Mouse (Mus musculus) left cerebral cortex, adult 2 months (tissue): ENCODE results near the gene Lhx5. TPM values are rescaled to one million over a fixed set of nuclear protein-coding genes. Genes with fewer than 3 reads are reported as not detected.

Experiments
- DNase-seq, 2 experiments: peaks; one replicate each; pipeline ENCODE4 v3.0.0; 2021 to 2022; ENCODE audit warnings: low spot score in 2 of 2, mixed read lengths in 1 of 2; ENCODE audit errors: extremely low spot score in 1 of 2
- H3K27ac ChIP-seq: fragments of 200-600 bp; 2 replicates; pipeline ENCODE4 v1.8.1; 2022
- H3K4me3 ChIP-seq: fragments of 200-600 bp; 2 replicates; pipeline ENCODE4 v1.8.1; 2022
- CTCF ChIP-seq: fragments of 200-600 bp; IDR thresholded peaks from 2 replicates; pipeline ENCODE4 v1.8.1; 2022; ENCODE audit warnings: antibody characterized with exemption, mild to moderate bottlenecking, moderate library complexity
- intact Hi-C: fragments of 180-260 bp; cut with DNase I; formaldehyde crosslinking; loops from one replicate; pipeline ENCODE4 v1.15.1; 2025
- long read RNA-seq, 2 experiments: library from polyadenylated mRNA; stranded (forward); transcript quantifications; one replicate each; pipeline ENCODE4 v2.0.0; 2021; ENCODE audit warnings: borderline mapping rate in 2 of 2
- total RNA-seq, 2 experiments: library from RNA; stranded (reverse); gene quantifications; 2 replicates each; pipeline ENCODE4 v1.2.3; 2021

The Lhx5 gene
- total RNA-seq, result not detected
- long read RNA-seq, experiment 1, partial matches to known transcripts, result 0 of 1 reads
- long read RNA-seq, experiment 1, other reads (novel, unspliced or antisense), result 0 of 1 reads
- long read RNA-seq, experiment 2, result 0 reads

DNA sequence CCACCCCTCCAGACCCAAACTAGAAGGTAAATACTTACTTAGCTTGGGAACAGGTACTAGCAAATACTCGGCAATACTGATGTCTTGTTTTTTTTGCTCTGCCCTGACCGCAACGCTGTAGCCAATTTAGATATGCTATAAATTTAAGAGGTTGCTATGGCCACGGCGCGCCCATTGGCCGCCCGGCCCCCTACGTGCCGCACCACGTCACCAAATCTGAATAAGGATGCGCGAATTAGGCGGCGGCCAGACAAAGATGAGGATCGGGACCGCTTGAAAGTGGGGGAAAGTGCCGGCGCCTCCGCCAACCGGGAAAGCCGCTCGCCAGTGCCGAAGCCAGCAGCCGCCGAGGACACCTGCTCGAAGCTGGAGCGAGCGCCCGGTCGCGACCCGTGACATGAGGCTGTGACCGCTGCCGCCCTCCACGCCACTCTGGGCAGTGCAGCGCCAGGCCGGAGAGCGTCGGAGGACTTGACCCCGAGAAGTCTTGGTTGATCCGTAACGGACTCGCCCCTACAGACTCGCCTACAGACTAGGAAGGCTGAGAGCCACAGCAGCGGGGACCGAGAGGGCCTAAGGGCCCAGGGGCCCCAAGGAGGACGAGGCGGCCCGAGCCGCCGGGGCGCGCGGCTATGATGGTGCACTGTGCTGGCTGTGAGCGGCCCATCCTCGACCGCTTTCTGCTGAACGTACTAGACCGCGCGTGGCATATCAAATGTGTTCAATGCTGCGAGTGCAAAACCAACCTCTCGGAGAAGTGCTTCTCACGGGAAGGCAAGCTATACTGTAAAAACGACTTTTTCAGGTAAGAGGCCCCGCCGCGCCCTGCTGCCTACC lies at the start of gene Lhx5:
Gene Lhx5 (plus strand): TSS at position 51 of the 837 bp plus-strand sequence.
- DNase-seq, result no peak
- intact Hi-C loops, result loop anchor here (10.0 kb wide), 2 partner anchors 627 to 1557 kb away; no protein-coding TSS in a partner anchor
- no peak for TF ChIP-seq CTCF

DNA sequence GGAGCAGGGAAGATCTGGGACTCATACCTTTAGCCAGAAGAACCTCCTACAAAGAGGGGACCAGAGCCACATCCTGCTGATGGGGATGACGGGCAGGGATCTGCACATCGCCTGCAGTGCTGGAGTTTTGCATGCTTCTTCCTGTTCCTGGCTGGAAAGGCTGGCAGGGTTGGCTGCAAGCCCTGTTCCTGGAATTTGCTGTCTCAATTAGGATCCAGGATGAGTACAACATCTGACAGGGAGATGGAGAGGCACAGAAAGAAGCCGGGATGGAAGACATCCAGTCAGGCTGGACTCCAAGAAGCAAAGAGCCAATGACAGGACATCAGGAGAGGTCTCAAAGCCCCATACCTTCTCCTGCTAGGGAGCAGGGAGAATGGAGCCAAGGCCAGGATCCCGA lies 45.1 kb upstream of the Lhx5 start:
- intact Hi-C loops, result no loop called here
- no peak for DNase-seq
- no peak for TF ChIP-seq CTCF
- Histone ChIP-seq H3K27ac (no peak overlapping the region), H3K4me3 (no peak overlapping the region)

More for the DNA sequence above, at the start of gene Lhx5:
- Histone ChIP-seq H3K27ac (no peak within 1 kb of the TSS), H3K4me3 (peak within 1 kb of the TSS; percentile 4; the same call in 1 of the 2 replicates)

DNA sequence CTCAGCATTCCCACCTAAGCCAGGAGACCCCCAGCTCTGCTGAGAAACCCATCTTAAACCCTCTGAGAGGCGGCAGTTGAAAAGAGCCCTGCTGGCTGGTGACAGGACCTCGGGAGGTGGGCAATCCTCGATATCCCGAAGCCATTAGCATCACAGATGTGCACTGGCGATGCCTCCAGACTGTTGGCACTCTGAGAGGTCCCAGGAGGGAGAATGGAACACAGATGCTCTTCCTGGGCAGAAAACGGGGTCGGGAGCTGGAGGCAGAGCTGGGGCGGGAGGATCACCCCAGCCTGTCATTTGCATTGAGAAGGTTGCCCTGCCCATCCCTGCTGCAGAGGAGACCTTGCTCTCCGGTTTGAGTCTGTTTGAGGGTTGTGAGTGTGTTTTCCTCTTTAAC lies 42.7 kb upstream of the Lhx5 start:
- no peak for TF ChIP-seq CTCF
- Histone ChIP-seq H3K4me3 (no peak overlapping the region), H3K27ac (no peak overlapping the region)
- intact Hi-C loops, result no loop called here
- no peak for DNase-seq

DNA sequence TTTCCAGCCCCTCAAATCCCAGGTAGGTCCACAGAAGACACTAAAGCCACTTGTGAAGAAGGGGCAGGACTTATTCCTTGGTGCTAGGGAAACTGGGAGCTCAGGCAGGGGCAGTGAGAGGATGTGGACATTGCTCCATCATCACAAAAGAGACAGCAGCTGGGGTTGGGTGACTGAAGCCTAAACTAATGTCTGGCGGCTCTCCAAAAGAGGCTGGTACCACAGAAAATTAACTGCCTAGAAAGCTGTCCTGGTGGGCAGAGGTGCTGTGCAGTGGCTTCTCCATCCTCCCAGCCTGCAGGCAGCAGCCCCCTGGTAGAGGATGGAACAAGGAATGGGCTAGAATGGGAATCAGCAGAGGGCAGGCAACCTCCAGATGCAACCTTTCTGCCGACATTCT lies 41.5 kb upstream of the Lhx5 start:
- Histone ChIP-seq H3K4me3 (no peak overlapping the region), H3K27ac (no peak overlapping the region)
- DNase-seq, result no peak
- no peak for TF ChIP-seq CTCF
- intact Hi-C loops, result no loop called here

DNA sequence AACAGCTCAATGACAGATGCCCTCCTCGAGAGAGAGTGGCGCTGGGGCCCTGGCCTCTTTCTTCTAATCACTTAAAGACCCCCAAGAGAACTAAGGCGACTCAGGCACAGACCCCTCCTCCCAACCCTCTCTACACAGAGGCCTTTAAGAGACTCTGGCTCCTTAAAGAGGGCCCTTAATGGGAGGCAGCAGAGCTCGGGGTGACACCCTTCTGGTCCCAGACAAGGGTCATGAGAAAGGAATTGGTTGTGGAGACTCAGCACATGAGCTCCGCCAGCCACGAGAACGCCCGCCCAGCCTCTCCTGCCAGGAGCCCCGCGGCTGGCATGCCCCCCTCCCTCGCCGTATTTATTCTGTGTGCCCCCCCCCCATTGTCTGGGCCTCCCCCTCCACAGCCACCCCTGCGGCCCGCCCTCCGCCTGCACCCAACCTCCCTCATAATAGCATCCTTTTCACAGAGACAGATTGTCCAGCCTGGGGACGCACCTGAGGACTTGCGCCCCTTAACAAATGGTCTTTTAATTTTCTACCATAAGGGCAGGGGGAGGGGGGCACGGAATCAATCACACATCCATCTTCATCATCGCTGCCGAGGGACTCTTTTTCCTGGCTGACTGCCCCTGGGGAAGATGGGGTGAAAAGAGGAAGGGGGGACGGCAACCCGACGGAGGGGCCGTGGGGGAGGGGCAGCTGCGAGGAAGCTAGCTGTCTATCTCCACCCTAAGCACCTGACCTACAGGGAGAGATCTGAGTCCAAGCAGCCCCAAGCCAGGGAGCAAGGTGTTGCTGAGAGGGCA lies 37.4 kb upstream of the Lhx5 start:
- DNase-seq, result no peak
- no peak for TF ChIP-seq CTCF
- intact Hi-C loops, result no loop called here
- Histone ChIP-seq H3K27ac (no peak overlapping the region), H3K4me3 (no peak overlapping the region)

DNA sequence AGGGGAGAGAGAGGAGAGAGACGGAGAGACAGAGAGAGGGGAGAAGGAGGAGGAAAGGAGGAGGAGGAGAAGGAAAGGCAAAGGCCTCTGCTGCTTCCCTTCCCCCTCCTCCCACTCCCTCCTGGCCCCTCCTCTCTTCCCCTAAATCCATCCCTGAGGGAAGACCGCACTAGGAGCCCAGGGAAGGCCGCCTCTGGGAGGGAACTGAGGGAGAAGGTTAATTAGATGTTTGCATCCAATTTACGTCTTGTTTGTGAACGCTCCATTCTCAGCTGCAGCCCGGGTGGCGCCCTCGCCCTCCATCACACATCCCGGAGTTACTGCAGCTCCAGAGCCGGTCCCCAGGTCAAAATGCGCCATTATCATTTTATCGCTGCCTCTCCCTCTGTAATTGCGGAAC lies 33.5 kb upstream of the Lhx5 start:
- intact Hi-C loops, result no loop called here
- no peak overlapping the region for H3K27ac ChIP-seq
- no peak for TF ChIP-seq CTCF
- DNase-seq, result no peak
- H3K4me3 ChIP-seq, result no peak overlapping the region

DNA sequence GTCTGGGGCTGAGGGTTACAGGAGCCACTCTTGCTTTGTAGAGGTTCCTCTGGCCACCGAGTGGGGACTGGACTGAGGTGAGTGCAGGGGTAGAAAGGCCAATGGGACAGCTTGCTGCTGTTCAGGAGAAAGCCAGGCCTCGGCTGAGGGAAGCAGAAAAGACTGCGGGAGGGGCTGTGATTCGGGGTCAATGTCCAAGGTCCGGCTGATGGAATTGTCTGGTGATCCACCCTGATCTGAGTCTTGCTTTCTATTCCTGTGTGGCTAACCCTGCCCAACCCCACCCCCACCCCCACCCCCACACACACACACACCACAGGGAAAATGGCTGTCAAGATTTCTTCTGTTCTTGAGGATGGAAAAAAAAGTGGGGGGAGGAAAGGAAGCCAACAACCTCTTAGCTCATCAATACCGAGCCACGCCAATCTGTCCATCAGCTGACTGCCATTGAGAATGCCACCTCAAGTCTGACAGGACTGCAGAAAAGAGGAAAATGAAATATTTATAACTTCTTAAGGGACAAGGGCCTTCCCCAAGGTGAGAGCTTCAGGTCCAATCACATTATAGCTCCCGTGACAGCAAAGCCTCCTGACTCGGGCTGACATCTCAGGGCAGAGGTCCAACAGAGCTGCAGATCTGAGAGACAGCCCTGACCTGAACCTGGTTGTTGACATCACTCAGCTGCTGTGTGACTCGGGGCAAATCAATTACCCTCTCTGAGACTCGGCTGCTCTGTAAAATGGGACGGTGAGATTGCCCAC lies 26.5 kb upstream of the Lhx5 start:
- DNase-seq, result no peak
- Histone ChIP-seq H3K4me3 (no peak overlapping the region), H3K27ac (no peak overlapping the region)
- no peak for TF ChIP-seq CTCF
- intact Hi-C loops, result no loop called here

DNA sequence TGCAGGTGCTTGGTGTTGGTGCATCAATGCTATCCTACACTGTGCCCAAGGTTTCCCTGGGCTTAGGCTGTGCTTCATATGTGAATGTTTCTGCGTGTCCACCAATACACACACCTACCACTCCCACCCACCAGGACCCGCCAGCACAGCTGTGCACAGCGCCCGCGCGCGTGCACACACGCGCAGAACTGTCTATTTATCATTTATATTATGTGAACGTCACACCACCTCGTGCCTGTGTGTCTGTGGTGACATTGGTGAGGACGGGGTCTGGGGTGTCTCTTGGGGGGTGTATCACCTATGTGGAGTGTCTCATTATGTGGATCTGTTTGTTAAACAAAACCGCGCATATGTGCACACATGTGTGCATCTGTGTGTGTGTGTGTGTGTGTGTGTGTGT lies 22.6 kb upstream of the Lhx5 start:
- DNase-seq, result peak in 1 of 2 experiments; percentile 19
- Histone ChIP-seq H3K27ac (no peak overlapping the region), H3K4me3 (no peak overlapping the region)
- intact Hi-C loops, result no loop called here
- no peak for TF ChIP-seq CTCF

DNA sequence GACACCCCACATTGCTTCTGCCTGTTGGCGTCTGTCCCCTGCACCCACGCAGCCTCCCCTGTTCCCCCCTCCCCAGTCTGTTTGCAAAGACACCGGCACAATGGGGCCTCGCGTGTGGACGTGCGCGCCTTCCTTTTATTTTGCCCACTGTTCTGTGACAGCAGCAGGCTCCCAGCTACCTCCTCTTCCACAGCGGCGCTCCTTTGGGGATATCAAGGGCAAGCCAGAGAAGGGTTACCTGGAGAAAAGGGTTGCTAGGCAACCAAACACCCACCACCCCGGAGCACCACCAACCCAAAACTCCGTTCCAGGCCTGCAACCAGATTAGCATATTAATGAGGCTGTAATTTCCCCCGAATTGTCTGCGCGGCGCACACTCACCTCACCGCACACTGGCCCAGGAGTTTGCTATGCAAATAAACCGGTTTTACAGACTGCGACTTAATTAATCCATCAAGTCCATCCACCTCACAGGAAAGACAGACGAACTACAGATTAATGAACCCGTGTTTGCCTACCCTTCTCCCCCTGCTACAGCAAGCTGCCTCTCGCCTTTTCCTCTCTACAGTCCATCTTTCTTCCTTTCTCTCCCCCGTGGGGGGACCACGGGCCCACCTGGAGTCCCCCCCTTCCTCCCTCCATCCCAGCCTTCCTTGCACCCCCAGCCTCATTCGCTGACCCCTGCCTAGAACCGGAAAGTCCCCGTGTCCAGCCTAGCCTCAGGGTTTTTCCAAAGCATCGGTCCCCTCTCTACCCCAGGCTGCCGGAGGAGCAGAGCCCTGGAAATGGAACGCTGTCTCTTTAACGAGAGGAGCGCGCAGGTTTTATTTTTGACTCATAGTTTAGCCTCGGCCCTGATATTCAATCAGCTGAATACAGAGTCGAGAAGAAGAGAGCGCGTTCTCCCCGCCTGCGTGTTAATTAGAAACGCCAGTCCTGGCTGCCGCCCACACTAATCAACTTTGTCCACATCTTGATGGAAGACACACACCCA lies 21.8 kb upstream of the Lhx5 start:
- intact Hi-C loops, result no loop called here
- no peak for TF ChIP-seq CTCF
- Histone ChIP-seq H3K4me3 (peak overlapping the region; percentile 37), H3K27ac (no peak overlapping the region; the same call in 1 of the 2 replicates)
- DNase-seq, result peak in 1 of 2 experiments; percentile 64

DNA sequence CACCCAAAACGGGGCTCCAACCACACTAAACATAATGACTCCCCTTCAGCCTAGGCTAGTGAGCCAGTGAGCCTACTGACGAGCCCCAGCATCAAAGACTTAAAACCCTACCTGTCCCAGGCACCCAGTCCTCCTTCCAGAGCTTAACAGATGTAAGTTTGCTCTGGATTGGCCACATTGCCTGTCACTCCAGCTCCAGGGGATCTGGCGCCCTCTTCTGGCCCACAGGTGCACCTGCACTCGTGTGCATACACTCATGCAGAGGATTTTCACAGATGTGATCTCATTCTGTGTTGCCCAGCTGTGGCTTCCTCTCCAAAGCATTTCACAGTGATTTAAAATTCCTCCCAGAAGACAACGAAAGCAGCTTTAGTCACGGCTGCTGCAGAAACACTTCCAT lies 18.1 kb upstream of the Lhx5 start:
- DNase-seq, result no peak
- no peak overlapping the region for H3K4me3 ChIP-seq
- TF ChIP-seq CTCF, result peak; percentile 26
- intact Hi-C loops, result no loop called here
- H3K27ac ChIP-seq, result no peak overlapping the region
